Mouse (Mus musculus) adrenal gland, adult 18-20 months (tissue): ENCODE data around the gene Gm17655. TPM values are rescaled to one million over a fixed set of nuclear protein-coding genes. Genes with fewer than 3 reads are reported as not detected.
"Not testable (repeated sequence)": the region's sequence is repeated elsewhere in the genome, so short reads cannot be mapped to it uniquely, and the experiment has no call there.

Experiments
- DNase-seq, 2 experiments: peaks; one replicate each; pipeline ENCODE4 v3.0.0; 2021 to 2022; ENCODE audit warnings: low spot score in 2 of 2
- long read RNA-seq, 2 experiments: library from polyadenylated mRNA; stranded (forward); transcript quantifications; one replicate each; pipeline ENCODE4 v2.0.0; 2021
- total RNA-seq, 2 experiments: library from RNA; stranded (reverse); gene quantifications; 1 replicate in 1 of 2; 2 replicates in 1 of 2; pipeline ENCODE4 v1.2.3; 2021

Gene Gm17655
- total RNA-seq = 1 to 10 TPM; 4.7 to 7.6 TPM
- long read RNA-seq, experiment 1 = 0 reads
- long read RNA-seq, experiment 2, partial matches to known transcripts = 0 of 3 reads
- long read RNA-seq, experiment 2, other reads (novel, unspliced or antisense) = 3 of 3 reads

DNA sequence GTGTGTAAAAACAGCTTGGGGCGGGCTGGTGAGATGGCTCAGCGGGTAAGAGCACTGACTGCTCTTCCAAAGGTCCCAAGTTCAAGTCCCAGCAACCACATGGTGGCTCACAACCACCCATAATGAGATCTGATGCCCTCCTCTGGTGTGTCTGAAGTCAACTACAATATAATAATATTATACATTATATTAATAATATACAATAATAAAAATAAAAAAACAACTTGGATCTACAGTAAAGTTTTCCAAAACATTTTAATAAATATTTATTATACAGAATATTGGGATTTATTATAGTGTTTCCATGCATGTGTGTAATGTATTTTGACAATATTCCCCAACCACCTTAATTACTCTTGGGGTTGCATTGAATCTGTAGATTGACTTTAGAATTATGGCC lies at the start of gene Gm17655:
Gene Gm17655 (minus strand): TSS at position 101 of the 400 bp plus-strand sequence.
- not testable (repeated sequence) for DNase-seq

DNA sequence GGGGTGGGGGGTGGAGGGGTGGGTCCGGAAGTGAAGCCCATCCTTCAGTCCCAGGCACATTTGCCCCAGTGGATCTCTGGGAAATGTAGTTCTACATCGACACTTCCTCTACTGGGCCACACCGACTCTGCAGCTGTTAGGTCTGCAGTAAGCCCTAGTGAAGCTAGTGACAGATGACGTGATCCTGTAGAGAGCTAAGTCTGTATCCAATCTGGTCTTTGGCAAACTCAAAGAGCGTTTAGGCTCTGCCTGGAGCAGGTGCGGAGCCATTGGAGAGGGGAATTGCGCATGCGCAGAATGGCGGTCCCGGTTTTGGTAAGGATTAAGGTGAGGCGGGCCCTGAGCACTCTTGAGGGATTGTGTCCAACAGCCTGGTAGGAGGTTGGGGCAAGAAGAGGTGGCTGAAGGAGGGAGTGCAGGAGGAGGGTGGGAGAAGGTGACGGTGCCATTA lies 37.7 kb upstream of the Gm17655 start, which contains the start of gene Zfp605:
Gene Zfp605 (plus strand): TSS at position 102 of the 451 bp plus-strand sequence.
- peak; percentile 85 to 90 for DNase-seq

DNA sequence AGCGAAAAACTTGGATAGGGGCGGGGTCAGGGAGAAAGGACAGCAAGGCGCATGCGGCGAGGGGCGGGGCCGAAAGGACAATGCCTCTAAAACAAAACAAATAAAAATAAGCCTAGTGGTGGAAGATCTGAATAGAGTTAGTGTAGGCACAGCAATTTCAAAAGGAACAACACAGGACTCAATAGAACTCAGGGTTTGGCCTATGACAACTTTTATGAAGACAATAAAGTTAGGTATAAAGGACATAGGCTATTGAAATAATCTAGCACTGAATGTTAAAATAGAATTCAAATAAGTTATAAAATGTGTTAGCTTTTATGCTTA lies 36.0 kb upstream of the Gm17655 start:
- DNase-seq = no peak

DNA sequence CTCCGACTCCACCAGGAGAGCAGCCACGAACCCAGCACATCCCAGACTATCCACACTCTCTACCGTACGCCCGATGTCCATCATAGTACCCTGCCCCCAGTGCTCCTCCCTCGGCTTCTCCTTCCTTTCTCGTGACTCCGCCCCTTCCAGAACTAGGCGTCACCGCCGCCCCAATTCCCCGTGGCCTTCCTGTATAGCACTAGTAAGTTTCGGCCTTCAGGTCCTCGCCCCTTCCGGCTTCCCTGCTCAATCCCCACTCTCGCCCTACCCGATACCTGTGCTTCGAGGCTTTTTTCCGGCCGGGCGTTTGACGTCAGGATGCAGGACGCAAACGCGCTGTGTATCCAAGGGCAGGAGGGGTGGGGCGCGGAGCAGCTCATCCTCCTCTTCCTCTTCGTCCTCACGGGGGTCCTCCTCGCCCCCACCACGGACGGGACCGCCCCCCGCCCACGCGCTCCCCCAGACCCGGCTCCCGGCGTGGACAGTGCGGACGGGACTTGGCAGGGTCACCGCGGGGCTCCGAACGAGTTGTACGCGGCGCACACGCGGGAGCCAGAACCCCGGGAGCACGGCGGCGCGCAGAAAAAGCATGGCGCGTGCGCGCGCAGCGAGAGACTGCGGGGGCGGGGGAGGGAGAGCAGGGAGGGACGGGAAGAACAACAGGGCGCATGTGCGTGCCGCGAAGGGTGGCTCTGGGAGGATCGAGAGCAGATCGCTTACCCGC lies 35.4 kb upstream of the Gm17655 start, which contains the start of gene Gtpbp6:
Gene Gtpbp6 (minus strand): TSS at position 617 of the 724 bp plus-strand sequence.
- peak; percentile 87 to 89 for DNase-seq

DNA sequence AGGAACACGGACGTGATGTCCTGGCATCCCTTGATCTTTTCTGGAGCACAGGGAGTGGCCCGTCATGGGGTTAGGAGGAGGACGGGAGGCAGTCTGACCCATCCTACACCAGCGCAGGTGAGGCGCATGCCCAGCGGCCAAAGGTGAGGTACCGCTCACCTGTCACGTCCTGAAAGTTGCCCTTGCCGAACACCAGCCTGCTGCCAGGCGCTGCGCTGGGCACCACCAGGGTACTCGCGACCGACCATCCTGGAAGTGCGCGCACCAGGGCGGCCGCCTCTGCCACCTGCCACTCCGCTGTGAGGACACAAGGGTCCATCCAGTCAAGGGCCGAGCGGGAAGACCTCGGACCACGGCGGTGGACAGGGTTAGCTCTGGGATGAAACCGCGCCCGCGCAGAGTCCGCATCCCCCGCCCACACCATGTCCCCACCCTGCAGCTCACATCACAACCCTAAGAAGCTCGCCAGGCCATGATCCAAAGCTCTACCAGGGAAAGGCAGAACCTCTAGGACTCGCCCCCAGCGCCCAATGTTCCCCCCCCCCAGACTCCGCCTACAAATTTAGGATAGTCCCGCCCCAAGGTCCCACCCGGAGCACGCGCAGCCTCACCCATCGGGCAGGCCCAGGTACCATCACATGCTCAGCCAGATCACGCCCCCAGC lies 34.7 kb upstream of the Gm17655 start:
- peak; percentile 40 to 41 for DNase-seq

DNA sequence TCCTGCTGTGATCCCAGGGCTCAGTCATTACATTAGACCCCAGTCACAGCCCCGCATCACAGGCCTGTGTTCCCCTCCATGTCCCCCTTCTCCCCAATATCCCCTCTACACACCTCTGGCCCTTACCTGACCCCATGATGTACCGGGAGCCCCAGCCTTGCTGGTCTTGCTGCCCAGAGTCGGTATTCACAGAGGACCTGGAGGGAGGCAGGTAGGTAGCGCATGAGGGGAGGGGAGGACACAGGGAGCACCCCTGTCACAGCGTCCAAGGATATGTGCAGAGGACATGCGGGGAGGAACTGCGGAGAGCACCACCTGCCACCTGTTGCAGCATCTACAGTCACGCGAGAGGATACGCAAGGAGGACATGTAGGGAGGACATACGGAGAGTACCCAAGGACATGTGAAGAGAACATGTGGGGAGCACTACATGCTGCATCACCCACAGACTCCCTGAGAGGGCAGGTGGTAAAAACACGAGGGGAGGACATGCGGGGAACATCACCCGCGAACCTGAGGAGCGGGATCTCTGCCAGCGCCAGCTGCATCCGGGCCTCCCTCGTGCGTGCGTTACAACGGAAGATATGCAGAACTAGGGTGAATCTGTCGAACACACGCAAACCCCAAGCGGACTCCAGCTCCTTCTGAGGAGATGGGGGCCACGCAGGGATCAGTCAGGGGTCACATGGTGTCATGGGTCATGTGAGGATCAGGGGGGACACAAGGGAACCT lies 34.0 kb upstream of the Gm17655 start:
- DNase-seq = peak in 1 of 2 experiments; percentile 29

DNA sequence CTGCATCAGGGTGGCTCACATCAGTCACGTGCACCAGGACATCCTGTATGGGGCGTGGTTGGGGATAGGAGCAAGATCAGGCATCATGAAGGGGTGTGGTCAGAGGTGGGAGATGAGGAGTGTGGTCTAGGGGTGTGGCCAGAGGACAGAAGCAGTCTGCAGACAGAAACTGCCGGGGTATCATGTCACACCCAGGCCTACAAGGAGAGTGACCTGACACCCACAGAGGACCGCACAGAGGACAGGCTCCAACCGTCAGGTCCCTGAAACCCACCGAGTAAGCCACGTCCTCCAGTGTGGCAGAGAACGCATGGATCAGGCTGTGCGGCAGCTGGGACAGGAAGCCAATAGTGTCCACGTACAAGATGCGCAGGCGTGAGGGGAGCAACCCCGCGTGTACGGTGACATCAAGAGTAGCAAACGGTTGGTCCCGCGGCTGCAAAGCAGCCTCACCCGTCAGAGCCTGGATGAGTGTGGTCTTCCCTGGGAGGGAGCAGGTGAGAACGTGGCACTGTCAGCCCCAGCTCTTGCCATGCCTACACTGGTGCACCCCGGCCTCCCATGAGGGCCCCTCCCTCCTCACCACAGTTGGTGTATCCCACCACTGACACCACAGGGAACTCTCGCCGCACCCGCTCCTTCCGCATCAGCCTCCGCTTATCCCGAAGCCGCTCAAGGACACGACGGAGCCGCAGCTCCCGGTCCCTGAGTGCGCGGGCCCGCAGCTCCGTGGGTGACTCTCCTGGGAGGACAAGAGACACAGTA lies 32.5 kb upstream of the Gm17655 start:
- peak in 1 of 2 experiments; percentile 21 for DNase-seq

DNA sequence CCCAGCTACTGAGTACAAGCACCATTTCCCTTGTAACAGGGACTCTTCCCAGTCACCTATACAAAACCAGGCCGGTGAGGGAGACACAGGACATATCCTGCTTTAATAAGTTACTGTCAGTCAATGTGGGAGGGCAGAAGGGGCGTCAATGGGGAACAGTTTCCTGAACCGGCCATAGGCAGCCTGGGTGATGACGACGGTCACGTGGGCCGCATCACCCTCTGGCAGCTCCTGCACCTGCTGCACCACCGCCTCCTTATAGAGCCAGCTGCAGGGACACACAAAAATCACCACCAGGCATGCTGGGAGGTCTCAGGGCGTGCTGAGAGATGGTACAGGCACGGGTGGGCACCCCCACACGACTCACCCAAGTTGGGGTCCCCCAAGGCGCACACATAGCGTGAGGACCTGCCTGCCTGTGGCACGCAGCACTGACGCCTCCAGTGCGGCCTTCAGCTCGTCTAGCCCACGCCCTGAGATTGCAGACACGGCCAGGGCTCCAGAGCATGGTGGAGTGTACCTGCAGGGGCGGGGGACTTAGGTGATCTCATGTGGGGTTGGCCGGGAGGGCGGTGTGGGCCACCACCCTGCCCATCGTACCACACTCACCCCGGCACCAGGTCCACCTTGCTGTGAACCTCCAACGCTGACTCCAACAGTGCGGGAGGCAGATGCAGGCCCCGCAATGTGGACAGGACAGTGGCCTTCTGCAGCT lies 31.7 kb upstream of the Gm17655 start:
- DNase-seq = no peak

DNA sequence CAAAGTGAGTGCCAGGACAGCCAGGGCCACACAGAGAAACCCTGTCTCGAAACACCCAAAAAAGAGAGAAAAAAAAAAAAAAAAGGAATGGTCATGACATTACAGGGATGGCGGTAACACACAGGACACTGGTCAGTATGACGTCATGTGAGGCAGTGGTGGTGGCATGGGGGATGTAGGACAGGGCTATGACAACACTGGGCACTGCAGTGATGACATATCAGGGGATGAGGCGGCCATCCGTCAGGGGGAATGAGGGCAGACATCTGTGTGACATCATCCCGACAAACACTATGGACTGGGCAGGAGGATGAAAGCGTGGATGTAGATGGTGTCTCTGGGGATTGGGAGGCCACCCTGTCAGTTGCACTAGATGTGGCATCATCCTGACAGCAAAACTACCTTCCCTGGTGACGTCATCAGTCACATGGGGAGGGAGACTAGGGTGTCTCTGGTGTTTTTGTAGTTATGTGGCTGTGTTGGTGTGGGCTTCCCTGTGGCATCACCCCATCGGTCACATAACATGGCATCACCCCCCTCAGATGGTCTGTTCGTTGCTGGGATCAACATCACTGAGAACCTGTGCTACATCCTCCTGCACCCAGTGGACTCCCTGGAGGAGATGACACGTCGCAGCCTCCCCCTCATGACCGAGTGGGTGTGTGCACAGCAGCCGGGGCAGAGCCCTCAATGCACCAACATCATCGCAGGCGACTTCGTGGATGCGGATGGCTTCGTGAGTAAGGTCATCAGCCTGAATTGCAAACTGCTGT lies 30.7 kb upstream of the Gm17655 start:
- DNase-seq = peak in 1 of 2 experiments; percentile 24

DNA sequence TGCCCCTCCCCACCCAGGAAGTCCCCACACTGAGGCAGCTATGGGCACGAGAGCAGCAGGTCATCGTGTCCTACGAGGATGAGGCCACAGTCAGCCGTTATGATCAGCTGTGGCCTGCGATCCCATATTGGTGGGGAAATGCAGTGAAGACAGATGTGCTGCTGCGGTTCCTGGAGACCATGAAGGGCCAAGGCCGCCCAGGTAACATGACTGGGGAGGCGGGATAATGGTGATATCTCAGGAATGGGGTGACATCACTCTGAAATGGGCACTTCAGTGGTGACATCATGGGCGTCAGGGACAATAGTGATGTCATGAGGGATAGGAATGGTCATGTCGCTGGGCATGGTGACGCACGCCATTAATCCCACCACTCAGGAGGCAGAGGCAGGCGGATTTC lies 30.1 kb upstream of the Gm17655 start:
- no peak for DNase-seq

DNA sequence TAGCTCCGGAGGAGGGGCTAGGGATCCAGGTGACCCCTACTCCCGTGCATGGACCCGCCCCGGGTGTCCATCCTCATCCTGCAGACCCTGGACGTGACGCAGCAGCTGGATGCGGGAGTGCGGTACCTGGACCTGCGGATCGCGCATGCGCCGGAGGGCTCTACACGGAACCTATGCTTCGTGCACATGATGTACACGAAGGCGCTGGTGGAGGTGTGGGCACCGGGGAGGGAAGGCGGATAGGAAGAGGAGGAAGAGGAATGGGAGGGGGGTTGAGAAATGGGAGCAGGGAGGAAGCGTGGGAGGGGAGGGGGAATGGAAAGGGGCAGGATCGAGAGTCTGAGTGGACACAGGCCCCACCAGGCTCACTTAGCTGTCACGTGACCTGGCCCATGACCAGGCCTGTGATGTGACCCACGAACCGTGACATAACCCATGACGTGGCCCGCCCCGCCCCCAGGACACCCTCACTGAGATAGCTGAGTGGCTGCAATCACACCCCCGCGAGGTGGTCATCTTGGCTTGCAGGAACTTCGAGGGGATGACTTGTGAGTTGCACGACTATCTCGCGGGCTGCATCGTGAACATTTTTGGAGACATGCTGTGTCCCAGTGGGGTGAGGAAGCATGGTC lies 29.5 kb upstream of the Gm17655 start:
- peak in 1 of 2 experiments; percentile 41 for DNase-seq

DNA sequence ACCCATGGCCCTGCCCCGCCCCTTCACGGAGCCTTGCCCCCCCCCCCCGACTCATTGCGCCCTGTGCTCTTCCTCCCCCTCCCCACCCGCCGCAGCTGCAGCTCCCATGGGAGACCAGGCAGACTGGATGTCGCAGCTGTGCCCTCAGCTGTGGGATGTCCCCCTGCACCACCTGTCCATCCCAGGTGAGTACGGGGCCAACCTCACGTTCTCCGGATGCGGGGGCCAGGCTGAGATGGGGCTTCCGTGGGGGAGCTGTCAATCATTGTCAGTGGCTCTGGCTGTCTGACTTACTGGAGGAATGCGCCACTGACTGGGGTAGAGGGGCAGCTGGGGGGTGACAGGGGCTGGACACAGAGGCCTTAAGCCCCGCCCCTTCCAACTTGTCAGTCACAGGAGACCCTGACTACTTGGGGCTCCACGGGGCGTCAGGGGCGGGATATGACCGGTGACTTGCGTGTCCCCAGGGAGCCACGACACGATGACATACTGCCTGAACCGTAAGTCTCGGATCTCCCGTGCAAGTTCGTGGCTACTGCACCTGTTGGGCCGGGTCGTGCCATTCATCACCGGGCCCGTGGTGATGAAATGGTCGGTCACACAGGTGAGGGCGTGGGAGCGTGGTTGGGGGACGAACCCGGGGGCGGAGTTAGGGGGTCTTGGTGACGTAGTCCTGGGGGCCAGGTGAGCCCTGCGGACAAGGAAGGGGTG lies 28.8 kb upstream of the Gm17655 start:
- DNase-seq = no peak

DNA sequence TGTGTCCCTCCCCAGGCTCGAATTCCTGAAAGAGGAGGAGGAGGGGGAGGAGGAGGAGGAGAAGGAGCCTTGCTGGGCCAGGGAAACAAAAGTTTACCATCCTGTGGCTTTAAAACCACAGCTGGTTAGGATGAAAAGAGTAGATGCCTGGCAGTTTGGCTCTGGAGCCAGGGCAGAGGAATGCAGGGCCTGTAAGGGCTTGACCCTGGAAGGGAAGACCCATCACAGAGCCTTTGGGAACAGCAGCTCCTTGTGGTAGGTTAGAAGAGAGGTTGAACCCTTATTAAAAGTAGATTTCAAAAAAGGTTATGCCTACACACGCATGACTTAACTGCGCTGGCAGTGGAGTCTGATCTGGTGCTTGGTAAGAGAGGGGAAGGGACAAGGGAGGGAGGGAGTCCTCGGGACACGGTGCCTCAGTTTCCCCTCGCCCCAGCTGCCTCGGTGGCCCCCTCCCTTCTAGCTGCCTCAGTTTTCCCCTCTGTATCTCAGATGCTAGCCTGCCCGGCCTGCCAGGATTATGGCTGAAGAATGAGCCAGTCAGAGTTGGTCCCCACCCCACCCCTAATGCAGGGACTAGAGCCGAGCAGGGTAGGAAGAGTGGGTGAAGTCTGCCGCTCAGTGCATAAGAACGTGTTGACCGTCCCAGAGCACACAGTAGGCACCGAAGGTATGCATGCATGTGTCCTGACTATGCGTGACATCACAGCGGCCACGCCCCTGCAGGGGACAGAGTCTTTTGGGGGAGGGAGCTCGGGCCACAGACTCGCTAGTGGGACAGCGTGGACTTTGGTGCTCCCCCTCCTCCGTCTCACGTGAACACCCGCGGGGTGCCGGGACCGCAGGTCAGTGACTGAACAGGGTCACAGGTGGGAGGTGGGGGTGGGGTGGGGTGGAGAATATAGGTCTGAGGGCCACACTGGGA lies 27.6 kb upstream of the Gm17655 start, which contains the start of gene Plcxd1:
Gene Plcxd1 (plus strand): TSS at position 314 of the 925 bp plus-strand sequence.
- DNase-seq = no peak

DNA sequence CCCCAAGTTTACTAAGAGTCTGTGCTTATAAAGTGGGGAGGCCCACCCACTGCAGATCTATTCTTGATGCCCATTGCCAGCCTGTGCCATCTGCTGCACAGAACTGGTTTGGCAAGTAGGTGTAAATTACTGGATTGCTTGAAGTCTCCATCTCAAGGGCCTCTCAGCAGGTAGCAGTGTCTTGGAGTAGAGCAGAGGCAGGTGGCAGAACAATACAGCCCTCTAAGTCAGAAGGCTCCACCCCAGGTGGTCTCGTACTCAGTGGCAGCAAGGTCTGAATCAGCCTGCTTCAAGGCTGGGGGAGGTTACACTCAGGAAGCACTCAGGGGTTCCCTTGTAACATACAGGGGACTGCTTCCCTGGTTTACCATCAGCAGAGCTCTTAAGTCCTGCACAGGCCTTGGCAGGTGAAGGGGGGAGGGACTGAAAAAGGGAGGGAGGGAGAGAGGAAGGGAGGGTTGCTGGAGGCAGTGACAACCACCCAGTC lies 26.7 kb upstream of the Gm17655 start:
- DNase-seq = no peak

DNA sequence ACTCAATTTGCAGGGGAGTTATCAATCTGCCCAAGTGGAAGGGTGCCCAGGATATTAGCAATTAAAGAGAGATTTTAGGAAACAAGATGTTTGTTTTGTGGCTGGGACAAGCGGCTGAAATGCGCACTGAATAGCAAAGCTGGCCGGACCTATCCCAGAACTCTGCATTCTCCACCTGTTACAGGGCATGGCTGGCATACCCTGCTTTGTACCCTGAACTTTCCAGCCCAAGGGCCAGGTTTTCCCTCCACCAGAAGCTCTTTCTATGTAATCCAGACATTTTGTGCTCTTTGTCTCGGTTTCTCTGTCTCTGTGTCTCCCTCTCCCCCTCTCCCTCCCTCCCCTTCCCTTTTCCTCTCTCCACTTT lies 22.5 kb upstream of the Gm17655 start:
- no peak for DNase-seq

DNA sequence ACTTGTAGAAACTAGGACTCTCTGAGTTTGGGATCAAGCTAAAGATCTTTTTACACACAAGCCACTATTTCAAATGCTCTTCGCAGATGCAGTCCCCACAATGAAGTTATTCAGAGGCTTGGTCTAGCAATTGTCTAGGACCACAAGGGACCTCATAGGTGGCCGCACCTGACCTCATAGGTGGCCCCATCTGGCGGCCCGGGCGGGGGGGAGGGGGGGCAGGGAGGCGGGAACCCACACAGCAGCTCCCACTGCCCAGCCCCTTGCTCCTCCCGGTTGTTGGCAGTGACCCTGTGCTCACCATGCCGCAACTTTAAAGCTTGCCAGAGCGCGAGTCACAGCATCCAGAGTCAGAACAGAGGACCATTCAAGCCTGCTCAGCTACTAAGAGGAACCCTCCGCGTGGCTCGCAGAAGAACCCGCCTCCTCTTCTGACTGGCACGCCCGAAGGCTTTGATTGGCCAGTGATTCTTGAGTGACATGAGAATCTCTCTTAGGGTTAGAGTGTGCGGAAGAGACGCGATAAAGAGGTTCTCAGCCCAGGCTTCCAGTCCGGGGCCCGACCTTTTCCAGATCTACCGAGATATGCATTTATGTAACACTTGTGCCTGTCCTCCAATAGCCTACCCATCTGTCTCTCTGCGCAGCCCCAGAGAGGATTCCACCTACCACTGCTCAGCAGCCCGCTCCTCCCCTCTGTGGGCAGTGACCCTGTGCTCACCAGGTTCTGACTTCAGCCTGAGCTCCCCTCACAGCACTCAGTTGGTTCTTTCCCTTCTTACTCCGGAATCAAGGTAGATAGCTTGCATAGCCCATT lies 21.9 kb upstream of the Gm17655 start, which contains the start of gene Gm35315:
Gene Gm35315 (minus strand): TSS at position 391 of the 817 bp plus-strand sequence.
- peak; percentile 70 to 72 for DNase-seq
